In genomic region chr4:33587666-33588065, GRCm38 (mm10) we compare ENCODE assay signal across 7 mouse cellular contexts.
DNase-seq lines count a peak whose midpoint lies in the region; ATAC-seq lines count a peak whose summit lies in the region.

No protein-coding gene starts in this region.

- H3K27me3 ChIP-seq in neural tube, embryonic 12.5 days (replicated peaks), result no peaks in the 10 kb centered on the region

- no peak overlapping the region for H3K9ac ChIP-seq in neural tube, embryonic 12.5 days

- H3K36me3 ChIP-seq in neural tube, embryonic 12.5 days, result no peaks in the 10 kb centered on the region

- H3K4me2 ChIP-seq in neural tube, embryonic 12.5 days (replicated peaks), result peak overlapping the region; percentile 52; the same call in 1 of the 2 replicates

- no peak for DNase-seq in neural tube, embryonic 10.5 days (ENCODE audit: extremely low spot score, low spot score)
- peak; percentile 50 to 60 for DNase-seq in cerebellum, adult 18-20 months
- DNase-seq in gastrocnemius, postnatal 25 days, result peak; percentile 33
- peak; percentile 59 for DNase-seq in induced T-regulatory cell, adult 2 months (ENCODE audit: low read depth)
- no peak for DNase-seq in retina, postnatal 1 day
- DNase-seq in urinary bladder, postnatal 14 days (ENCODE audit: low spot score), result no peak

- 0 out of 2 replicates have a peak, but pooled peaks cover 6% of the 10 kb centered on the region for H3K9me3 ChIP-seq in neural tube, embryonic 12.5 days

- H3K27ac ChIP-seq in neural tube, embryonic 12.5 days, result no peak overlapping the region

- no peak overlapping the region for H3K4me3 ChIP-seq in neural tube, embryonic 12.5 days

- no peak for ATAC-seq in neural tube, embryonic 12.5 days (ENCODE audit: low FRiP score, low read depth)

- H3K4me1 ChIP-seq in neural tube, embryonic 12.5 days, result peaks cover 17% of the 10 kb centered on the region

- 82% methylated on average over 11 of the region's 11 CpGs for WGBS in neural tube, embryonic 12.5 days

Comparison
In these comparisons a context has a peak if more than half of its experiments do, and no peak if none do; other contexts are left out.
1. DNase-seq: peak in cerebellum, adult 18-20 months (2 of 2), gastrocnemius, postnatal 25 days (single experiment) and induced T-regulatory cell, adult 2 months (single experiment); none in neural tube, embryonic 10.5 days (single experiment), retina, postnatal 1 day (single experiment) and urinary bladder, postnatal 14 days (single experiment).